Mouse (Mus musculus): Measurements from ENCODE around the gene Rsad2.

DNA sequence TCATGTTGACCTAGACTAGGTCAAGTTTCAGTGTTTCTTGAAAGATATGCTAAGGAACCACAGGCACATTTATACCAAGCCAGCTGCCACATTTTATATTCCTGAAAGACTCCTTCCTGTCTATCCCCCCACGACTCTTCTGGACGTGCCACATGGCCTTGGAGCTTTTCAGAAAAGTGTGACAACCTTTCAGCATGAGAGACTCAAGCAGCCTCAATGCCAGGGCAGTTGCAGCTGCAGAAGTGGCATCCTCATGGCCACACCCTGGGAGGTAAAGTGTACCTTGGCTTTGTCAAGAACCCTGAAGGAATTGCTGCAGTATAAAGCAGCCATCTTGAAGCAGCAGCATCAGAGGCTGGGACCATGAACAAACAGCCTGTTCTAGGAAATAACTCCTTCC, 11.7 kb downstream of the Rsad2 start:
- no peak for TF ChIP-seq NELFE (IDR thresholded peaks at IDR 0.05; ENCODE audit: low read depth, low read length)
- no peak for TF ChIP-seq ZMIZ1 (IDR thresholded peaks at IDR 0.05; ENCODE audit: low read depth, low read length)
- no peak for TF ChIP-seq POLR2AphosphoS2 (IDR thresholded peaks at IDR 0.05; ENCODE audit: low read depth, low read length)
- no peak for TF ChIP-seq E2F4 (IDR thresholded peaks at IDR 0.05; ENCODE audit: insufficient replicate concordance, low read depth, low read length)
- no peak for TF ChIP-seq CTCF (conservative IDR thresholded peaks at IDR 0.05 in 1 of 2, IDR thresholded peaks at IDR 0.05 in 1 of 2; ENCODE audit: low read depth in 2 of 2, low read length in 2 of 2)
- no peak for TF ChIP-seq ZC3H11A (IDR thresholded peaks at IDR 0.05; ENCODE audit: low read depth, low read length)
- no peak for TF ChIP-seq MAFK (IDR thresholded peaks at IDR 0.05; ENCODE audit: insufficient replicate concordance, low read length)
- TF ChIP-seq MAX (IDR thresholded peaks at IDR 0.05; ENCODE audit: low read length): no peak
- TF ChIP-seq RAD21 (IDR thresholded peaks at IDR 0.05; ENCODE audit: low read depth, low read length): no peak
- no peak for TF ChIP-seq POLR2A (IDR thresholded peaks at IDR 0.05; ENCODE audit: low read depth, low read length)
- TF ChIP-seq EP300 (IDR thresholded peaks at IDR 0.05; ENCODE audit: low read length): no peak
- TF ChIP-seq NRF1 (IDR thresholded peaks at IDR 0.05; ENCODE audit: low read depth, low read length): no peak
- no peak for TF ChIP-seq JUND (conservative IDR thresholded peaks at IDR 0.05; ENCODE audit: low read depth, low read length)
